Mouse (Mus musculus) heart, postnatal 25 days (tissue): ENCODE data around the gene Zfp607b. TPM values are rescaled to one million over a fixed set of nuclear protein-coding genes. Genes with fewer than 3 reads are reported as not detected.

ENCODE experiments used
- DNase-seq: peaks from one replicate; pipeline ENCODE4 v3.0.0; 2022; ENCODE audit warnings: low spot score
- intact Hi-C: fragments of 180-260 bp; cut with DNase I; formaldehyde crosslinking; loops from one replicate; pipeline ENCODE4 v1.15.1; 2025
- total RNA-seq, 2 experiments: library from RNA; stranded (reverse); gene quantifications; 2 replicates each; pipeline ENCODE4 v1.2.3; 2021

Zfp607b gene
- total RNA-seq, 2 experiments from 2014 or later, result 0.39 to 0.88 TPM

GRCm38 (mm10) chr7:27675222-27675612, 13.9 kb upstream of the Zfp607b start:
- intact Hi-C loops, result loop anchor here (2.0 kb wide), 1 partner anchor 14 kb away; the partner anchor contains the start of gene Zfp607b
- no peak for DNase-seq

DNA sequence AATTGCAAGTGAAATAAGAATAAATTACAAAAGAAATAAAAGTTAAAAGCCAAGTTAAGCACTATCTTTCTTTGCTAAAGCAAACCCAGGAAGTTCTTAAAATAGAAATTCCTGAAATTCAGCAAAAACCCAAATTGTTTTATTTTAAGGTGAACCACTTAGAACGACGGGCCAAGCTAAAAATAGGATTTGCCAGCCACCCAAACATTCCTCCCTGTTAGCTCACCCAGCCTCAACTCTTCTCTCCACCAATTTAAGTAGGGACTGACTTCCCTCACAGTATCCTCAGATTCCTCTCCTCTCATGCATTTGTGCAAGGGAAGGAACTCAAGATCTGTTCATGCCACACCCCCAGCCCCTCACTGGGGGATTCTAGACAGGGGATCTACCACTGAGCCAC, 5.9 kb upstream of the Zfp607b start:
- DNase-seq, result no peak
- intact Hi-C loops, result no loop called here

- intact Hi-C loops, result loop anchor here (1.0 to 5.0 kb wide), 3 partner anchors 34 to 348 kb away; partner anchors contain the start of gene Ltbp4
- DNase-seq, result no peak
These were observed 3.9 kb upstream of the Zfp607b start for GRCm38 (mm10) chr7:27685220-27685619.

DNA sequence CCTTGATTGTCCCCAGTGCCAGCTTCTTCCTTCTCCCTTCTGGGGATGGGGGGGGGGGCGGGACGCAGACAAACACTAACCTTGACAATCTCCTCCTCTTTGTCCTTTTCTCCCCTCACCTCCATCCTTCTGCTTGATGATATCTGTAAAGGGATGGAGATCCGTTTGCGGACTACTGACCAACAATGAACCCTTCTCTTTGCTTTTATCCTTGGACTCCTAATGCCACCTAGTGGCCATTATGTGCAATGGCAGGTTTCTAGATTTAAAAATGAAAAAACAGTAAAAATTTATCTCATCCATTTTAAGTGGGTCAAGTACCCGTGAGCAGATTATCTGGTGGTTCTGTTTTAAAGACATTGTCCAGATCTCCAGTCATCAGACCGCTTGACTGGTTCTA, 3.5 kb upstream of the Zfp607b start:
- DNase-seq, result no peak
- intact Hi-C loops, result loop anchor here (1.0 to 5.0 kb wide), 3 partner anchors 34 to 348 kb away; partner anchors contain the start of gene Ltbp4

DNA sequence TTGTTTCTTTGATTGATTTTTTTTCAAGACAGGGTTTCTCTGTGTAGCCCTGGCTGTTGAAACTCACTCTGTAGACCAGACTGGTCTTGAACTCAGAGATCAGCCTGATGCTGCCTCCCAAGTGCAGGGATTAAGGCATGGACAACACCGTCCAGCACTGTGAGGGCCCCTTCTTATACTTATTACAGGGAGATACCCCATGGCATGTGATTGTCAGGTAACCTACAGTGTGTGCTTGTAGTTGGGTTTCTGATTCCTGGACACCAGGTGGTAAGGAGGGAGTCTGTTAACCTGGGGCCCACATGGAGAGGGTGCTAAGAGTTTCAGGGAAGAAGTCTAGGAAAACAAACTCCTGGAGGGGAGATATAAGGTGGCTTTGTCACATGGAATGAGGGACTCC, 2.1 kb upstream of the Zfp607b start:
- intact Hi-C loops, result loop anchor here (5.0 kb wide), 2 partner anchors 110 to 350 kb away; partner anchors contain the start of gene Ltbp4
- no peak for DNase-seq

GRCm38 (mm10) chr7:27687836-27688235, 1.3 kb upstream of the Zfp607b start:
- intact Hi-C loops, result loop anchor here (2.0 to 5.0 kb wide), 3 partner anchors 13 to 351 kb away; partner anchors contain the start of genes Ltbp4 and Map3k10
- no peak for DNase-seq

DNA sequence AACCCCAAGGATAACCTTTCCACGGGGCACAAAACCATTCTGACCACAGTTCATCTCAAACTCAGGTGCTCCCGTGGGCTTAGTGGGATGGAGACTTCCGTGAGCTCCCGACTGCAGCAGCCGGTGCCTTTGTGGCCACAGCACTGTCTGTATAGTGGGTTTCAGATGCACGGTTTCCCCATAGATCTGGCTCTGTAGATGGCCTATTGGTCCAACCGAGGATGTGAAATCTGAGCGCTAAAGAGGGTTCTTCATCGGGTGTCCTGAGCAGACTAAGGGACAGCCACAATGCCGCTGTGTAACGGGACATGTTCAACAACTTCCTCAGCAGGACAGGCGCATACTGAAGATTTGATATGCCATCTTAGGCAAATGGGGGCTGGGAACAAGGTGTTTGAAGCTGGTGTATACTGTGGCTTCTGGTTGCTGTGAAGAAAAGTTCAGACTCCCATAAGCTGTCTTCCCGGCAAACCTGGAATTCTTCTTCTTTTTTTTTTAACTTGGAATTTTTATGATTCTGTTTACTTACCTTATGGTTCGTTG, 823 bp upstream of the Zfp607b start:
- no peak for DNase-seq
- intact Hi-C loops, result loop anchor here (2.0 to 5.0 kb wide), 3 partner anchors 14 to 351 kb away; partner anchors contain the start of genes Ltbp4 and Map3k10

DNA sequence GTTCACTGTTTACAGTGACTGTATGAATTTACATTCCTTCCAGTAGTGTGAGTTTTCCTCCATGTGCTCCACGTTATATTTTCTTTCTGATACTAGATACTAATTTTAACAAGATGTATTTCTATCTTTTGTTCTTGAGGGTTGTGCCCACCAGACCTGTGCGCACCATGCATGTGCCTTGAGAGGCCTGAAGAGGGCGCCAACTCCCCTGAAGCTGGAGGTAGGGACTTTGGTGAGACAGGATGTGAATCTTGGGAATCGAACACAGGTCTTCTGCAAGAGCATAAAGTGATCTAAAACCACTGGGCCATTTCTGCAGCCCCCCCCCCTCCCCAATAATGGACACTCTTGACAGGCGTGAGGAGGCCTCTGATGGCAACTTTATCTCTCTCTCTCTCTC, 1.9 kb downstream of the Zfp607b start:
- no peak for DNase-seq
- intact Hi-C loops, result loop anchor here (1.0 kb wide), 2 partner anchors 34 to 39 kb away; no protein-coding TSS in a partner anchor

GRCm38 (mm10) chr7:27696711-27697110, 7.6 kb downstream of the Zfp607b start:
- intact Hi-C loops, result no loop called here
- DNase-seq, result no peak

DNA sequence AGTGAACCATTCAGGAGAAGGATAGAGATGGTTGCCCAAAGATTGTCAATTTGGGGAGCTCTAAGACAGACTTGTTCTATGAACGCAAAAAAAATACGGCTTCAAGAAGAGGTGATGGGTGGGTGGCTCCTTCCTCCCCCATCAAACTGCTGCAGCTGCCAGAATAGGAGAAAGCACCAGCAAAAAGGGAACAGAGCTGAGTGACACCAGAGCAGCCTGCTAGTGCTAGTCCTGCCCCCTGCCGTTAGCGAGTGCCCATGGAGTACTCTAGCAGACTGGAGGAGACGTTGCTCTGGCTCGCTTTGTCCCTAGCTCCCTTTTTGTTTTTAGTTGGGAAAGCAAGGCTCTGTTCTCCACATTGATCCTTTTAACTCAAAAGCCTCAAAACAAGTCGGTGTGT, 21.3 kb downstream of the Zfp607b start:
- DNase-seq, result no peak
- intact Hi-C loops, result no loop called here

- DNase-seq, result no peak
- intact Hi-C loops, result no loop called here
These were observed 32.8 kb downstream of the Zfp607b start for GRCm38 (mm10) chr7:27721951-27722350.

DNA sequence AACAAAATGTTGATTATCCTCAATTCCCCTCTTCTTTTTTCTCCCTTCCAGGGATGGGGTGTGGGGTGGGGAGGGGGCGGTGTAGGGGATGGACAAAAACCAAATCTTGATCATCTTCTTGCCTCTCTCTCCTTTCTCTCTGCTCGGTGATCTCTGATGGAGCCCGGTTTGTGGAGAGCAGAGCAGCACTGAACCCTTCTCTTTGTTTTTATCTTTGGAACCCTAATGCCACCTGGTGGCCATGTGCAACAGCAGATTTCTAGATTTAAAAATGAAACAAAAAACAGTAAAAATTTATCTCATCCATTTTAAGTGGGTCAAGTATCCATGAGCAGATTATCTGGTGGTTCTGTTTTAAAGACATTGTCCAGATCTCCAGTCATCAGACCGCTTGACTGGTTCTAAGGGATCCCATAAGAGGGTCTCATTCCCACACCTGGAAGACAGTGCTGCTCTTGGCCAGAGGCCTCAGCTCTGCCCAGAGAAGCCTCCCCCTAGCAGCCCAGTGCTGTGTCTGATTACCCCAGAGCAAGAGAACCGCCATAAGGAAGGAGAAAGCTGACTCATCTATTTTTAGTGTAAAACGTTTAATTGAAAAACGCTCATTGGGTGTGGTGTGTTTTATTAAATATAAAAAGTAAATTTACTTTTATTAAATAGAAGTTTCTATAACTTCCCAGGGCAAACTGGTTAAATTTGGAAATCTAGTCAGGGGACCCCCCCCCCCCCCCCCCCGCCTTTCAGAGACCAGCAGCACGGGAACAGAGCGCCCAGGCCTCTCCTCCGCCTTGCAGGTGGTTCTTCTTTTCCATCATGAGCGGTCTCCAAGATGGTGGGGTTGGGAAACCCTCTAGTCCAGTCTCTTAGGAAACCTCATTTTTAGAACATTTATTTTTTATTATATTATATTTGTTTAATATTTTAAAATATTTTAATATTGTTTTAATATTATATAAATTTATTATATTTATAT, 36.7 kb downstream of the Zfp607b start:
- intact Hi-C loops, result loop anchor here (1.0 to 2.0 kb wide), 3 partner anchors 35 to 207 kb away; no protein-coding TSS in a partner anchor
- DNase-seq, result no peak

DNA sequence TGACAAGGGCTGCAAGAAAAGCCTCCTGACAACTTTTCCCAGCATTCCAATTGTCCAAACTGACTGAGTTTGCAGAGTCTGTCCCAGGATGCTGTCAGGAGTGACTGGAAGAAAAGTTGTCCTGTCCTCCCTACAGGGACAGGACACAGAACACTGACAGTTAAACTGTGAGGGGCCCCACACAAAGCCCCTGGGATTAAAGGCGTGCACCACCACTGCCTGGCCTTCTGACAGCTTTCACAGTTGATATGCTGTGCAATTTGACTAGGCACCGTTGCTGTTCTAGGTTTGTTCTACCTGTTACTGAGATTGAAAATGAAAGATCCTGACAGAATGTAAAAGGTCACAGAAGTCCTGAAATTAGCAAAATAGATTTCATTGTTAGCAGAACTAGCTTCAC, 38.3 kb downstream of the Zfp607b start:
- DNase-seq, result no peak
- intact Hi-C loops, result loop anchor here (2.0 kb wide), 1 partner anchor 205 kb away; no protein-coding TSS in a partner anchor

GRCm38 (mm10) chr7:27731281-27731883, 42.2 kb downstream of the Zfp607b start, which contains the start of gene Zfp60:
Zfp60 (plus strand) TSS chr7:27731389.
- peak; percentile 63 for DNase-seq
- intact Hi-C loops, result loop anchor here (5.0 kb wide), 1 partner anchor 76 kb away; the partner anchor contains the start of gene Zfp626

GRCm38 (mm10) chr7:27731946-27732345, 42.8 kb downstream of the Zfp607b start:
- no peak for DNase-seq
- intact Hi-C loops, result loop anchor here (5.0 kb wide), 1 partner anchor 75 kb away; the partner anchor contains the start of gene Zfp626

DNA sequence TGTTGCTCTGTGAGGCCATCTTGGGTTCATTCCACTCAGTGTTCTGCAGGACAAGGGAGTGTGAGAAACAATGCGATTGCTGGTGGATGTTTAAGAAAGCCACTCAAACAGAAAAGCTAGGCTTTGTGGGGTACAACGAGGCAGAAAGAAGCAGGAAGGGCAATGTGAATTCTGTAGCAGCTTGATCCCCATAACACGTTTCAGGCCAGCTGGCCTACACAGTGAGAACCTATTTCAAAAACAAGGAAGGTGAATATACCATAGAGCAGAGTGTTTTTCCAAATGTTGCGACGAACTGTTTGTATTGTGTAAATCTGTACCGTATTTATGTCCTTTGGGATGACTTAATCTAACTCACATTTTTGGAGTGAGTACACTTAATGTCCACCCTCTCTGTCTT, 43.4 kb downstream of the Zfp607b start:
- no peak for DNase-seq
- intact Hi-C loops, result loop anchor here (5.0 kb wide), 1 partner anchor 75 kb away; the partner anchor contains the start of gene Zfp626

DNA sequence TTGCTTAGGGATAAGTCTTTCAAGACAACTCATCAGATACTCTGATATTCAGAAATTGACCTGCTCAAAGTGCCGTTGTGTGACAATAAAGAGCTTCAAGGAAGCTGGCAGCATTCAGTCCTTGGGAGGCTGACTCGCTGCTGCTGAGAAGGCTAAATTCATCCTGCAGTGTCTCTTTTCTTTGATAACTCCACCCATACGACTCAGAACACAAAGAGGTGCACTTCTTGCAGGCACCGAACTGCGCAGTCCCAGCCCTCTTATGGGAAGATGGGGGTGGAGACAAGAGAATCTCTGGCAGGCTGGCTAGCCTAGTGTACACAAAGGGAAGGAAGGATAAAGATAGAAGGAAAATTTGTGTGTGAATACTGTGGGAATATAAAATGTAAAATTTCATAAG, 46.3 kb downstream of the Zfp607b start:
- no peak for DNase-seq
- intact Hi-C loops, result no loop called here
